Mouse (Mus musculus) gastrocnemius, postnatal 10 days (tissue): ENCODE measurements at regions not wholly inside any gene's neighbourhood (a gene's known extent, or its start where the extent isn't known, plus 50 kb on each side); places are given as distances from the start of the nearest gene placed in this dataset.

Experiments used
- DNase-seq: peaks from one replicate; pipeline ENCODE4 v3.0.0; 2021; ENCODE audit warnings: mixed read lengths

- no peak for DNase-seq
These were observed 330.4 kb upstream of the Fam241a start for GRCm38 (mm10) chr3:128226503-128226902.

GRCm38 (mm10) chr3:128222344-128222743, 326.2 kb upstream of the Fam241a start:
- no peak for DNase-seq

DNA sequence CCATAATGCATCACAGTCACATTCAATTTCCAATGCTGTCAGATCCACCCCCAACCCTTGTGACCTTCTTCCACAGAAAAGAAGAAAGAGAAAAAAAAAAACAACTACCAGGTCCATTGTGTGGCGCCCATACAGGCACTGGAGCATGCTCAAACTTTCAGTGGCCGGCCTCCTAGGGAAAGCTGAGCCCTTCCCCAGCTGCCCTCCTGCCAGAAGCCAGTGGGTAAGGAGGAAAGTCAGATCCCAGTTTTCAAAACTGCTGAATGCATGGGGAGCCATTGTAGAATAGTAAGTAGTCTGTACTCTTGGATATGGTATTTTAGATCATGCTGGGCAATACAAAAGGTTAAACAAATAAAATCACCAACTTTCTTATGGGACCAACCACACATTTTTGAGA, 325.5 kb upstream of the Fam241a start:
- DNase-seq = no peak

DNA sequence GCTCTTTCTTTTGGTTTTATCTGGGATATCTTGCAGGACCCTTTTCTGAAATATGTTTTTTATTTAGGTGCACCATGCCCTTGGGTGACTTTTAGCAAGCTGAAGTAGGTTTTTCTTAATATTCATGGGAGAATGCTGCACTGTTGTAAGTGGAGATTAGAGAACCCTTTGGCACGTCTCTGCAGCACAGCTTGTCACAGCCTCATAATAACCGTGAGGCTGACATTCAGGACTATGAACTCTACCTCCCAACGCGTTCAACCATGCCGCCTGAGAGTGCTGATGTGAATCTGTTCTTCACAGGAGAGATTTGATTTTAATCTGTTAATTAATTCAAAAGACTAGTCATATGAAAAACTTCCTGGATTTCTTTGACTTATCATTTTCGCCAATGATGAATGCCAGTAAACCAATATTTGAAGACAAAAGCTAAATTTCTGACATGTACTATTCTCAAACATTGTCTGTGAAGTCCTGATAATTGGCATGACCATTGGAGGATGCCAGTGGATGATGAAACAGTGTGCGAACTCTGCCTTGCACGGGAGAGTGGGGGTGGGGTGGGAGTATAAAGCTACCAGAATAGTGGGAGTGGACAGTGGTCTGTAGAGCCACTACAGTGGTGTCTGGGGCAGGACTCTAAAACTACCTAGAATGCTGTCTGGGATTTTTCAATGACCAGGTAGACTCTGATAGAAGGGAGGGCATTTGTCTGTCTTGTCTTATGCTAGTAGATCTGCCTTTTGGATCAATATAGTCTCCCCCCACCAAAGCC, 324.8 kb upstream of the Fam241a start:
- DNase-seq = no peak

GRCm38 (mm10) chr3:128217765-128218415, 321.8 kb upstream of the Fam241a start:
- DNase-seq = no peak

- no peak for DNase-seq
These were observed 316.1 kb upstream of the Fam241a start for GRCm38 (mm10) chr3:128212256-128212655.

DNA sequence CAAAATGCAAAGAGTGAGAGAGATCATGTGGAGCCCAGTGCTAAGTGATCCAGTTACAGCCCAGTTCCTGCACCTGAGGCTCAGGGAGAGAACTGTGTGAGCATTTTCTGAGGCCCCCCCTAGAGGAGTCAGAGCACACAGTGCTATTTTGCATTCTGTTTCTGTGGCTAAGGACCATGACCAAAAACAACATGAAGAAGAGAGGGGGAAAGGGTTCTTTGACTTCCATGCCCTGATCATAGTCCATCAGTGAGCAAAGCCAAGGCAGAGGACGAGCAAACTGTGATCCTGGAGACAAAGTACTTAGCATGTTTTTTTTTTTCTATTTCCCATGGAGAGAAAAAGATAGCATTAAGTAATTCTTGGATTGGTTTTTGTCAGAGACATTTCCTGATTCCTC, 314.5 kb upstream of the Fam241a start:
- no peak for DNase-seq

DNA sequence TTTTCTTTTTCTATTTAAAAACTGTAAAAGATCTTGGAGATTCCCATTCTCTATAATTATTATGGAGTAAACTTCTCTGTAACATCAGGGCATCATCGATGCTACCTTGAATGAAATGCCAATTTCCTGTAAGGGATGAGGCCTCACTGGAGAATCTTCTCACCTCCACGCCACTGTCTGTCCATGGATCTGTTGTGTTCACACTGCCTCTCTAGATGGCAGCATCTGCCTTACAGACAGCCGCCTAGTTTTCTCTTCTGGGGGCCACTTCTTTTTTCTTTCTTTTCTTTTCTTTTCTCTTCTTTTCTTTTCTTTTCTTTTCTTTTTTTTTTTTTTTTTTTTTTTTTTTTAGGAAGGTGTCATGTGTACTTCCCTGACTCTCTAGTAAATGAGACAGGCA, 310.8 kb upstream of the Fam241a start:
- no peak for DNase-seq

GRCm38 (mm10) chr3:128206483-128206882, 310.4 kb upstream of the Fam241a start:
- no peak for DNase-seq

- no peak for DNase-seq
These were observed 304.6 kb upstream of the Fam241a start for GRCm38 (mm10) chr3:128200574-128201235.

DNA sequence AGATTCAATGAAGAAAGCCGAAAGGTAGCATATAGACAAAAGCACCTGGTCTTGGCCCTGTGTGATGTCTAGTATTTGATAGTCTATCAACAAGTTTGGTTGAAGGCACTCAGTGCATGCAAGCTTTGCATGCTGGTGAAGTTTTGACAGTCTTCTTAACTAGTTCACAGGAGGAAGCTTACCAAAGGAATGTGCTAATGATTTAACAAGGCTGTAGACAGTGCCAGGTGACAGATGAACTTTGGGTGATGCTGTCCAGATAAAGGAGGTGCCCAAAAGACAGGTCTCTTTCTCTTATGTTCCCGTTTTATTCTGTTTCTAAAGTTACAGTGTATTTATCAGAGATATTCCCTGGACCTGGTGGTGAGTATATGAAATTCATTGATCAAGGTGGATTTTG, 303.3 kb upstream of the Fam241a start:
- DNase-seq = no peak

DNA sequence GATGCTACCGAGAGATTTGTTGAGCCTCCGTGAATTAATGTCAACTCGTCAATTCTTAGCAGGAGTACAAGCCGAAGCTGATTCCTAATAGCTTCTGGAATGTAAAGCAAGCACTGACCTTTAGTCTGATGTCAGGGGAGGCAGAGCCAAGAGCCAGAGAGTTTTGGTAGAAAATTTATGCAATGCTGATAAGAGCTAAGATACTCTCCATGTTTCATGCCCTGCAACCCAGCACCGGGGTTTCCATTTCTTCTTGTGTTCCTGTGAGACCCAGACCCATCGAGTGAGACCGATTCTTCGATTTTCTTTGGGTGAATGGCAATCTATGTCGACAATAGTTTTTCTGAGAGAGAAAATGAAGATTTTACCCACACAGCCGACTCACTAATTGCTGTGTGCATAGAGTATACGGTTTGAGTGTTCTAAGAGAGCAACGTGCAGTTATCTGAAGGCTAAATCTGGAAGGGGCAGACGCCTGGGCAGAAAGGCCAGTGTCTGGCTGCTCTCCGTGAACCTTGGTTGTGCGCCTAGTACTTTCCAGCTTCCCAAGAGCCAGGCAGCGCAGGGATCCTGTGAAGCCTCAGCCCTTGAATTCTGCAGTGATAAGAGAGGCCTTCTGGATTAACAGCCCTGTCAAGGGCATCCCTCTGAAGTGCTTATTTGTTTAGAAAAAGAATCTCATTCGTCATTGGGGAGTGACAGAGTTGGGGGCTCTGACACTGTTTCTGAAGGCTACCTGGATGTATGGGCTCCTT, 296.1 kb upstream of the Fam241a start:
- DNase-seq = no peak

- DNase-seq = no peak
These were observed 291.4 kb upstream of the Fam241a start for GRCm38 (mm10) chr3:128187330-128188044.

DNA sequence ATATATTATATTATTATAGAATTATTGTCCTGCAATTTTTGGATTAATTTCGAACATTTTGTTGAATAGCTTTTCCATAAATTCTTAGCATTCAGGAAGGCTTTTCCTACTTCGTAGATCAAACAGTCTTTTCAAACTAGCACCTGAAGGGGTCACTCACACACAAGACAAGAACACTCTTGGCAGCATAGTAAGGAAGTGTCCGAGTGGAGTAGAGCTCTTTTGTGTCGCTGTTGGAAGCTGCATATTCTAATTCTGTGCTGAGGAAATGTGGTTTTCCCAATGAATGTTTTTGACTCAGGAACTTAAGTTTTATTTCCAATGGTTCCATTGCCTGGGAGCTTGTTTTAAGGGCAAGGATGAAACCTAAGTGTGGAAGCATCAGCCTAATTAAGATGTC, 290.2 kb upstream of the Fam241a start:
- DNase-seq = no peak

DNA sequence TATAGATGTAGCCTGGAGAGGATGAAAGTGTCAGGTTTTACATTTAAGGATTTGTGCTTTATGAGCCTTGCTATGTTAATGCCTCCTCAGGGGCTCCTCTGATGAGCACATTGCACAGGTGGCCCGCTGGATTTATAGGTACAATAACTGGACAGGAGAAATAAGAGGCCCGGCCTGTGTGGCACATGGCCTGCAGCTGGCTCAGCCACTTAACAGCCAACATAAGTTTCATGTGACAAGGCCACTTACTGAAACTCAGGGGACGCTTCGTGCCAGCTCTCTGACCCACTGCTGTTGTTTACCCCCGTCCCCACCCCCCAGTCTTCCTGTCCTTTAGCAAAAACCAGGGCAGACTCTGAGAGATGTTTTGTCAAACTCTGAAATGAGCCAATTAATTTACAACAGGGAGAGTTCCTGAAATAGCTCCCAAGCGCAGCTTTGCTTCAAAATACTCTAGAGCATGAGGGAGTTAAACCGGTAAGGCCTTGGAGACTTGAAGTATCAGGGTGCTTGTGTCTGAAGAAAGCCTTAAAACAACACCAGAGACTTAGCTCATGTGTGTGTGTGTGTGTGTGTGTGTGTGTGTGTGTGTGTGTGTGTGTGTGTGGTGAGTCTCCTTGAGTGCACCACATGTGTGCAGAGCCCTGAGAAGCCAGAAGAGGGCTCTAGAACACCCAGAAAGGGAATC, 285.2 kb upstream of the Fam241a start:
- no peak for DNase-seq

- DNase-seq = no peak
These were observed 253.1 kb upstream of the Fam241a start for GRCm38 (mm10) chr3:128149216-128149615.

- no peak for DNase-seq
These were observed 249.2 kb upstream of the Fam241a start for GRCm38 (mm10) chr3:128145329-128145728.

GRCm38 (mm10) chr3:128127836-128128235, 231.7 kb upstream of the Fam241a start:
- no peak for DNase-seq

DNA sequence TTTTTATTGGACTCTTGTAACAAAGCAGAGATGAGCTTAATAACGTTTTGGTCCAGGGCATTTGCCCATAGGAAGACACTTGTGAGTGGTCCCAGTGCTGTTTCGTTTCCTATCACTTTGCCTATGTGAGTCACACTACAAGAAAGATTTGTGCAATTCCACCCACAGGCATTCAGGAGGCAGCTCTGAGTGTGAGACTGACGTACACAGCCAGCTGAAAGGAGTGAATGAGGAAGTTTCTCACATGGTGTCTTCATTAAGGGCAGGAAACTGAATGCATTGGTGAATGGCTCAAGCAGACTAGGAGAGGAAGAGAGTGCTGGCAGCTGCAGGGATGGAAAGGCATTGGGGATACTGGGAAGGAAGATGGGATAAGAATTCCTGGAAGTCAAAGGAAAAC, 230.5 kb upstream of the Fam241a start:
- no peak for DNase-seq

DNA sequence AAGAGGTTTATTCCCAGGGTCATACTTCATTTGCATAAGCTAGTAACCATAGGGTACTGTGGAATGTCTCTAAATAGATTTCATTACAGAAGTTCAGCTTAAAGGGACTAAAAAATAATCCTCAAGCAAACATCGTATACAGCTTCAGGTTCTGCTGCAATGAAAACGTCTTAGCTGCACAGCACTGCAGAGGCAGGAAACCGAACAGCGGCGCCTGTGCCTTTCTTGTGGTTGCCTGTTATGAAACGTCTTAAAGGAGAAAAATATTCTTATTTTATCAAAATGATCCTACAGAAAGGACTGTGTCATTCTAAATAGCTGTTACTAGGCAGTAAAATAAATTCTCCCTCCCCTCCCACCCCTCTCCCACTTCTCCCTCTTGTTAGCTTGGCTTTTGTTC, 226.0 kb upstream of the Fam241a start:
- no peak for DNase-seq

GRCm38 (mm10) chr3:128120647-128121440, 224.7 kb upstream of the Fam241a start:
- DNase-seq = no peak
